Mouse (Mus musculus) midbrain, embryonic 15.5 days (tissue): ENCODE data around the gene Tom1l2. TPM values are rescaled to one million over a fixed set of nuclear protein-coding genes. Genes with fewer than 3 reads are reported as not detected.

Experiments used
- ATAC-seq: fragments of 200-750 bp; cut with Nextera tagmentation; replicated peaks from 2 replicates; pipeline ENCODE4 v1.8.0; 2017; ENCODE audit warnings: moderate TSS enrichment
- H3K27ac ChIP-seq: fragments of 300-500 bp; sonication (generic); 2 replicates; pipeline ENCODE4 v1.5.1; 2015; ENCODE audit warnings: mild to moderate bottlenecking, inconsistent platforms
- H3K27me3 ChIP-seq: fragments of 300-500 bp; sonication (generic); replicated peaks from 2 replicates; pipeline ENCODE4 v1.6.1; 2015; ENCODE audit warnings: inconsistent platforms
- H3K36me3 ChIP-seq: fragments of 300-500 bp; sonication (generic); replicated peaks from 2 replicates; pipeline ENCODE4 v1.6.1; 2015; ENCODE audit warnings: inconsistent platforms
- H3K4me1 ChIP-seq: fragments of 300-500 bp; sonication (generic); 2 replicates; pipeline ENCODE4 v1.6.1; 2015; ENCODE audit warnings: inconsistent platforms
- H3K4me2 ChIP-seq: fragments of 300-500 bp; sonication (generic); 2 replicates; pipeline ENCODE4 v1.6.1; 2015; ENCODE audit warnings: inconsistent platforms, mild to moderate bottlenecking, moderate library complexity
- H3K4me3 ChIP-seq: fragments of 300-500 bp; sonication (generic); 2 replicates; pipeline ENCODE4 v1.5.1; 2015; ENCODE audit warnings: mild to moderate bottlenecking, inconsistent platforms
- H3K9ac ChIP-seq: fragments of 300-500 bp; sonication (generic); 2 replicates; pipeline ENCODE4 v1.6.1; 2015; ENCODE audit warnings: mild to moderate bottlenecking, inconsistent platforms
- H3K9me3 ChIP-seq: fragments of 300-500 bp; sonication (generic); 2 replicates; pipeline ENCODE4 v1.6.1; 2016; ENCODE audit warnings: inconsistent platforms
- WGBS: fragments of 180-500 bp; shearing (Covaris S2); methylation state at CpG from one replicate; pipeline ENCODE4 v1.1.7; 2015; ENCODE audit warnings: mixed read lengths; 5-methylcytosine and 5-hydroxymethylcytosine counted together
- polyA plus RNA-seq: library from polyadenylated mRNA; unstranded; fragments of >200 nt; fragmentation: Nextera tagmentation; extraction: Ambion mirVana; gene quantifications from 2 replicates; pipeline ENCODE4 v1.2.1, GENCODE M21; 2015

The Tom1l2 gene
- polyA plus RNA-seq, 1 experiment from 2014 or later = 72.6 TPM

- no peak for ATAC-seq
Observed at GRCm38 (mm10) chr11:60367256-60367655, 14.6 kb upstream of the Tom1l2 start.

GRCm38 (mm10) chr11:60366239-60367019, 13.7 kb upstream of the Tom1l2 start:
- Histone ChIP-seq H3K27me3 (no peaks in the 10 kb centered on the region), H3K27ac (no peak overlapping the region), H3K4me1 (peaks cover 6% of the 10 kb centered on the region; the same call in 1 of the 2 replicates), H3K36me3 (no peaks in the 10 kb centered on the region), H3K4me2 (no peak overlapping the region), H3K4me3 (no peak overlapping the region), H3K9me3 (no peaks in the 10 kb centered on the region), H3K9ac (no peak overlapping the region)
- WGBS = 41% methylated on average over 16 of the region's 16 CpGs
- ATAC-seq = no peak

More at GRCm38 (mm10) chr11:60367256-60367655, 14.6 kb upstream of the Tom1l2 start:
- no peak overlapping the region for H3K9ac ChIP-seq
- no peak overlapping the region for H3K4me3 ChIP-seq
- H3K9me3 ChIP-seq = no peaks in the 10 kb centered on the region
- no peaks in the 10 kb centered on the region for H3K27me3 ChIP-seq
- WGBS = 82% methylated on average over 3 of the region's 3 CpGs
- no peaks in the 10 kb centered on the region for H3K36me3 ChIP-seq
- no peak overlapping the region for H3K27ac ChIP-seq
- H3K4me2 ChIP-seq = no peak overlapping the region
- peaks cover 6% of the 10 kb centered on the region; the same call in 1 of the 2 replicates for H3K4me1 ChIP-seq

DNA sequence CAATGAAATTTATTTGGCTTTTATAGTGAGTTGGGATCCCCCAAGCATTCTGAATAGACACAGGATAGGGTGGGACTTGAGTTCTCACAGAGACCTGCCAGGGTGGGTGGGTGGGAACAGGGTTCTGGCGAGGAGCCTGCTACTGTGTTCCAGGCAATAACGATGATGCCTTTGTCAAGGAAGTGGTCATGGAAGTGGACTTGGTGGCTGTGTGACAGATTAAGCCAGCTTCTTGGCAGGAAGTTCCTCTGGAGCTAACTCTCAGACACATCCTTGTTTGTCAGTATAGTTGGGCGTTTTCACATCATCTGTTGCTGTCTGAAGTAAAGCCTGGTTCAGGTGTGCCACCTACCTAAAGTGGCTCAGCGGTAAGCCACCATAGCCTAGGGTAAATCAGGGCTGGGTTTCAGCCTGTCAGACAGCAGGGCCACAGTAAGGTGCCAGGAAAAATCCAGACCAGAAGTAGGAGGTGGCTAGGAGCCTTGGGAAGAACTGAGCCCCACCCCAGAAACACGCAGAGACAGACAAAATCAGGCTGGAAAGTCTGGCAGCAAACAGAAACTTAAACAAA, 8.0 kb upstream of the Tom1l2 start:
- Histone ChIP-seq H3K27me3 (no peaks in the 10 kb centered on the region), H3K9ac (no peak overlapping the region), H3K9me3 (no peaks in the 10 kb centered on the region), H3K36me3 (no peaks in the 10 kb centered on the region), H3K4me2 (no peak overlapping the region), H3K4me1 (no peaks in the 10 kb centered on the region), H3K4me3 (no peak overlapping the region), H3K27ac (no peak overlapping the region)
- ATAC-seq = no peak
- 73% methylated on average over 5 of the region's 5 CpGs for WGBS

DNA sequence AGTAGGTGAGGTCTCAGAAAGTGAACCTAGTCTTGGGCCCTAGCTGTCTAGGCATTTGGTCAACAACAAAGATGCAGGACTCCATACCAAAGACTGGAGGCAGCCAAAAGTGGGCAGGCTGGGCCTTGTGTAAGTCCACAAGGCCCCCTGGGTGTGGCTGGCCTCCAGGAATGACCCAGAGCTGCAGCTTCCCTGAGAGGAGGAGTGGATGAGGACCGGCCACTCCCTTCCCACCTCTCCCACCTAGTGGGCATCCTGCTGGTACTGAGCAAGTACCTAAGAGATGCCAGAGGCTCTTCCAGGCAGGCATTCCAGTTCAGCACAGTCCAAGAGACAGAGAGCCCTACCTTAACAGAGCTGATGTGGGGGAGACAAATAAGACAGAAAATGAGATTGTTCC, 7.2 kb upstream of the Tom1l2 start:
- Histone ChIP-seq H3K27me3 (no peaks in the 10 kb centered on the region), H3K36me3 (no peaks in the 10 kb centered on the region), H3K4me2 (no peak overlapping the region), H3K9ac (no peak overlapping the region), H3K4me1 (no peaks in the 10 kb centered on the region), H3K27ac (no peak overlapping the region), H3K9me3 (no peaks in the 10 kb centered on the region), H3K4me3 (no peak overlapping the region)
- 75% methylated on average over 1 of the region's 1 CpGs for WGBS
- no peak for ATAC-seq

- H3K4me3 ChIP-seq = no peak overlapping the region
- no peaks in the 10 kb centered on the region for H3K9me3 ChIP-seq
- 71% methylated on average over 5 of the region's 5 CpGs for WGBS
- H3K27ac ChIP-seq = no peak overlapping the region
- H3K27me3 ChIP-seq = no peaks in the 10 kb centered on the region
- H3K4me1 ChIP-seq = no peaks in the 10 kb centered on the region
- H3K4me2 ChIP-seq = no peak overlapping the region
- no peak overlapping the region for H3K9ac ChIP-seq
- no peaks in the 10 kb centered on the region for H3K36me3 ChIP-seq
- no peak for ATAC-seq
Observed at GRCm38 (mm10) chr11:60359138-60359537, 6.4 kb upstream of the Tom1l2 start.

- H3K4me2 ChIP-seq = no peak overlapping the region
- no peaks in the 10 kb centered on the region for H3K36me3 ChIP-seq
- 77% methylated on average over 7 of the region's 7 CpGs for WGBS
- no peaks in the 10 kb centered on the region for H3K27me3 ChIP-seq
- no peaks in the 10 kb centered on the region for H3K9me3 ChIP-seq
- H3K4me3 ChIP-seq = no peak overlapping the region
- no peak for ATAC-seq
- no peak overlapping the region for H3K9ac ChIP-seq
- H3K4me1 ChIP-seq = peaks cover 4% of the 10 kb centered on the region
- no peak overlapping the region for H3K27ac ChIP-seq
Observed at GRCm38 (mm10) chr11:60358548-60358947, 5.8 kb upstream of the Tom1l2 start.

GRCm38 (mm10) chr11:60357116-60357515, 4.4 kb upstream of the Tom1l2 start:
- Histone ChIP-seq H3K36me3 (no peaks in the 10 kb centered on the region), H3K9me3 (no peaks in the 10 kb centered on the region), H3K4me1 (peaks cover 9% of the 10 kb centered on the region), H3K4me2 (no peak overlapping the region), H3K27me3 (no peaks in the 10 kb centered on the region), H3K9ac (no peak overlapping the region), H3K27ac (no peak overlapping the region), H3K4me3 (no peak overlapping the region)
- 42% methylated on average over 1 of the region's 1 CpGs for WGBS
- ATAC-seq = no peak

DNA sequence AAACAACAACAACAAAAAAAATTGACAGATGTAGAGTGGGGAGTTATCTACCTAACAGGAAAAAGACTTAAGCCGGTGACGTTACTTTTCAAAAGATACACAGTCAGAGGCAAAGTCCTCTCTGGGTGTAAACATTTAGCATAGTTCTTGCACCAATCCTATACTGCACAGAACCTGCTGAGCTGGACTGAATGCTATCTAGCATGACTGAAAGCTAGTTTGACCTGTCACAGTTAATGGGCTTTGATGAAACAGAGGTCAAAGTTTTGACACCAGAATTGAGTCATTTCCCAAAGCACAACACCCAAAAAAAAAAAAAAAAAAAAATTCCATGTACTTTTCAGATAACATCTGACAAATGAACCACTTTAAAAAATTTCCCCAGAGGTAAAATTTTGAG, 3.2 kb upstream of the Tom1l2 start:
- no peak overlapping the region for H3K4me3 ChIP-seq
- ATAC-seq = no peak
- 89% methylated on average over 2 of the region's 2 CpGs for WGBS
- H3K27ac ChIP-seq = no peak overlapping the region
- H3K9ac ChIP-seq = no peak overlapping the region
- H3K4me1 ChIP-seq = peaks cover 20% of the 10 kb centered on the region
- H3K4me2 ChIP-seq = no peak overlapping the region
- H3K27me3 ChIP-seq = no peaks in the 10 kb centered on the region
- H3K36me3 ChIP-seq = no peaks in the 10 kb centered on the region
- no peaks in the 10 kb centered on the region for H3K9me3 ChIP-seq

- Histone ChIP-seq H3K9ac (peak overlapping the region; percentile 64), H3K36me3 (no peaks in the 10 kb centered on the region), H3K4me2 (peak overlapping the region; percentile 95), H3K4me3 (peak overlapping the region; percentile 98), H3K9me3 (no peaks in the 10 kb centered on the region), H3K27ac (peak overlapping the region; percentile 84), H3K27me3 (no peaks in the 10 kb centered on the region), H3K4me1 (peaks cover 32% of the 10 kb centered on the region)
- no peak for ATAC-seq
- WGBS = 27% methylated on average over 11 of the region's 11 CpGs
Observed at GRCm38 (mm10) chr11:60351925-60352371, 757 bp downstream of the Tom1l2 start.

DNA sequence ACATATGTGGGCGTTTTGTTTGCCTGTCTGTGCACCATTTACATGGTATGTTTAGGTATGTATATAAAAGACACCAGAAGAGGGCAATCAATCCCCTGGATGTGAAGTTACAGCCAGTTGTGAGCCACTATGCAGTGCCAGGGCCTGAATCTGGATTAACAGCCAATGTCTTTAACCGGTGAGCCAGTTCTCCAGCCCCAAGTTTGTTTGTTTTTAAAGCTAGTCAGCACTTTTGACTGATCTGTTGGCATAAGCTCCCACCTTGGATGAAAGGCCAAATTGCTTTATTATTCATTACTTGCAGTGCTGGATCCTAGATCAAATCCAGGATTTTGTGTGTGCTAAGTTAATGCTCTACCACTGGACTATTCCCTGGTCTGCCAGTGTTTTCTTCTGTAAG, 1.3 kb downstream of the Tom1l2 start:
- Histone ChIP-seq H3K9ac (peak overlapping the region; percentile 64; the same call in 1 of the 2 replicates), H3K4me2 (peak overlapping the region; percentile 95), H3K36me3 (no peaks in the 10 kb centered on the region), H3K27me3 (no peaks in the 10 kb centered on the region), H3K4me3 (peak overlapping the region; percentile 98), H3K4me1 (peaks cover 32% of the 10 kb centered on the region), H3K27ac (no peak overlapping the region), H3K9me3 (no peaks in the 10 kb centered on the region)
- 56% methylated on average over 2 of the region's 2 CpGs for WGBS
- ATAC-seq = no peak

GRCm38 (mm10) chr11:60346537-60346936, 6.2 kb downstream of the Tom1l2 start:
- H3K4me3 ChIP-seq = no peak overlapping the region
- H3K4me1 ChIP-seq = peaks cover 17% of the 10 kb centered on the region
- H3K4me2 ChIP-seq = no peak overlapping the region
- no peak overlapping the region for H3K27ac ChIP-seq
- no peaks in the 10 kb centered on the region for H3K27me3 ChIP-seq
- H3K9me3 ChIP-seq = no peaks in the 10 kb centered on the region
- no peak for ATAC-seq
- WGBS = 60% methylated on average over 4 of the region's 4 CpGs
- H3K36me3 ChIP-seq = no peaks in the 10 kb centered on the region
- no peak overlapping the region for H3K9ac ChIP-seq

DNA sequence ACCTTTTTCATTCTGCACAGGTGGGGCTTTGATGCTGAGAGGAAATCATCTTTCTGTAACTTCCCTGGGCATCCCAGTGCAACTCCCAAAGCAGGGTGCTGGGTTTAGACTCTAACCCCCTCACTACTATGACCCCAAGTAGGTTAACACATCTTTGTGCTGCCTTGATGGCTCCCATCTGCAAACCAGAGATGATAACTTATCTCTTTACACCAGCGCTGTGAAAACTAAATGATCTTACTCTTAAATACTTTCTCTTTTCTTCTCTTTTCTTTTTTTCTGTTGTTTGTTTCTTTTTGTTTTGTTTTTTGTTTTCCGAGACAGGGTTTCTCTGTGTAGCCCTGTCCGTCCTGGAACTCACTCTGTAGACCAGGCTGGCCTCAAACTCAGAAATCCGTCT, 6.8 kb downstream of the Tom1l2 start:
- Histone ChIP-seq H3K27ac (no peak overlapping the region), H3K9ac (no peak overlapping the region), H3K4me3 (no peak overlapping the region), H3K4me2 (no peak overlapping the region), H3K9me3 (no peaks in the 10 kb centered on the region), H3K36me3 (no peaks in the 10 kb centered on the region), H3K27me3 (no peaks in the 10 kb centered on the region), H3K4me1 (peaks cover 11% of the 10 kb centered on the region)
- no peak for ATAC-seq
- 75% methylated on average over 4 of the region's 4 CpGs for WGBS

DNA sequence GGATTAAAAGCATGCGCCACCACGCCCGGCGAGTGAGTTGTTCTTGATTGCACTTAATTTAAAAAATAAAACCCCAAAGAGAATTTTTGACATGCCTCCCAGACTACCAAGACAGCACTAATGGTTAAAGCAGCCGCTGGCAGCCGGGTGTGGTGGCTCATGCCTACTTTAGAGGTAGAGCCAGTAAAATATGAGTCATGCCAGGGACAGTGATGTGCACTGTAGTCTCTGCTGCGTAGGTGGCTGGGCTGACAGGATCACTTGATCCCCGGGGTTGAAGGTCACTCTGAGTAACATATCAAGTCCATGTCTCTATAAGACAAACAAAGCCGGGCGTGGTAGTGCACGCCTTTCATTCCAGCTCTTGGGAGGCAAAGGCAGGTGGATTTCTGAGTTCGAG, 13.3 kb downstream of the Tom1l2 start:
- Histone ChIP-seq H3K9ac (no peak overlapping the region), H3K27me3 (no peaks in the 10 kb centered on the region), H3K27ac (no peak overlapping the region), H3K4me1 (0 out of 2 replicates have a peak, but pooled peaks cover under 1% of the 10 kb centered on the region), H3K9me3 (no peaks in the 10 kb centered on the region), H3K4me2 (no peak overlapping the region), H3K36me3 (no peaks in the 10 kb centered on the region), H3K4me3 (no peak overlapping the region)
- 94% methylated on average over 12 of the region's 12 CpGs for WGBS
- no peak for ATAC-seq
